Mouse (Mus musculus): ENCODE measurements at regions not wholly inside any gene's neighbourhood (a gene's known extent, or its start where the extent isn't known, plus 50 kb on each side); places are given as distances from the start of the nearest gene placed in this dataset.

DNA sequence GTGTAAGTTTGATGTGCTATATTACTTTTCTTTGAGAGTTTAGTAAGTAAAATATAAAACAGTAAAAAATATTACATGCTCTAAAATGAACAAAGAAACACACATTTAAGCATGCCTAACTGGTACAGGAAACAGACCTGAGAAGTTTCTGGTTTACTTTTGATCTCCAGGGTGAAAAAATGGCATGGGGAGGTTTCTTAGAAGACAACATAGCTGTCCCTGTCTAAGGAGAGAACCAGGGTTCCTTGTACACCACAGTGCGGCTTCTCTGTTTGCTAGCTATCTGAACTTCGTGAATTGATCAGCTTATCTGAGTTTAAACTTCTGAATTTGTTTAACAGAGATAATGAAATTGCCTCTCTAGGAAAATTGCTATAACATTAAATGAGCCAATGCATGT, 120.3 kb upstream of the 4933412E24Rik start:
- Histone ChIP-seq H3K4me3 (replicated peaks; ENCODE audit: insufficient read depth, low read depth, low read length) (no peak overlapping the region), H3K27ac (ENCODE audit: insufficient read depth, low read length) (no peak overlapping the region), H3K27me3 (ENCODE audit: control insufficient read depth, insufficient read depth, low read length) (no peaks in the 10 kb centered on the region), H3K4me1 (ENCODE audit: control insufficient read depth, insufficient read depth, low read length) (no peaks in the 10 kb centered on the region)
- no peak for TF ChIP-seq POLR2A (IDR thresholded peaks at IDR 0.05; ENCODE audit: borderline replicate concordance, insufficient read depth, low read length)
- no peak for TF ChIP-seq CTCF (IDR thresholded peaks at IDR 0.05; ENCODE audit: borderline replicate concordance, insufficient read depth, low read depth, low read length)
- 97% methylated on average over 2 of the region's 2 CpGs for WGBS
- no peak for DNase-seq

GRCm38 (mm10) chr15:60134515-60134914, 118.1 kb upstream of the 4933412E24Rik start:
- TF ChIP-seq POLR2A (IDR thresholded peaks at IDR 0.05; ENCODE audit: borderline replicate concordance, insufficient read depth, low read length) (no peak), CTCF (IDR thresholded peaks at IDR 0.05; ENCODE audit: borderline replicate concordance, insufficient read depth, low read depth, low read length) (no peak)
- no peak for DNase-seq
- Histone ChIP-seq H3K27ac (ENCODE audit: insufficient read depth, low read length) (no peak overlapping the region), H3K4me1 (ENCODE audit: control insufficient read depth, insufficient read depth, low read length) (no peaks in the 10 kb centered on the region), H3K4me3 (replicated peaks; ENCODE audit: insufficient read depth, low read depth, low read length) (no peak overlapping the region), H3K27me3 (ENCODE audit: control insufficient read depth, insufficient read depth, low read length) (no peaks in the 10 kb centered on the region)
- WGBS: 40% methylated on average over 1 of the region's 1 CpGs

GRCm38 (mm10) chr15:60132701-60133100, 116.3 kb upstream of the 4933412E24Rik start:
- TF ChIP-seq POLR2A (IDR thresholded peaks at IDR 0.05; ENCODE audit: borderline replicate concordance, insufficient read depth, low read length) (no peak), CTCF (IDR thresholded peaks at IDR 0.05; ENCODE audit: borderline replicate concordance, insufficient read depth, low read depth, low read length) (no peak)
- no peak for DNase-seq
- Histone ChIP-seq H3K4me3 (replicated peaks; ENCODE audit: insufficient read depth, low read depth, low read length) (no peak overlapping the region), H3K4me1 (ENCODE audit: control insufficient read depth, insufficient read depth, low read length) (no peaks in the 10 kb centered on the region), H3K27me3 (ENCODE audit: control insufficient read depth, insufficient read depth, low read length) (no peaks in the 10 kb centered on the region), H3K27ac (ENCODE audit: insufficient read depth, low read length) (no peak overlapping the region)
- 84% methylated on average over 3 of the region's 3 CpGs for WGBS

GRCm38 (mm10) chr15:60124461-60124860, 108.0 kb upstream of the 4933412E24Rik start:
- no peaks in the 10 kb centered on the region for H3K27me3 ChIP-seq (ENCODE audit: control insufficient read depth, insufficient read depth, low read length)
- no peak for DNase-seq
- no peak overlapping the region for H3K27ac ChIP-seq (ENCODE audit: insufficient read depth, low read length)
- H3K4me3 ChIP-seq (replicated peaks; ENCODE audit: insufficient read depth, low read depth, low read length): no peak overlapping the region
- TF ChIP-seq POLR2A (IDR thresholded peaks at IDR 0.05; ENCODE audit: borderline replicate concordance, insufficient read depth, low read length) (no peak), CTCF (IDR thresholded peaks at IDR 0.05; ENCODE audit: borderline replicate concordance, insufficient read depth, low read depth, low read length) (no peak)
- 83% methylated on average over 3 of the region's 3 CpGs for WGBS
- H3K4me1 ChIP-seq (ENCODE audit: control insufficient read depth, insufficient read depth, low read length): no peaks in the 10 kb centered on the region

DNA sequence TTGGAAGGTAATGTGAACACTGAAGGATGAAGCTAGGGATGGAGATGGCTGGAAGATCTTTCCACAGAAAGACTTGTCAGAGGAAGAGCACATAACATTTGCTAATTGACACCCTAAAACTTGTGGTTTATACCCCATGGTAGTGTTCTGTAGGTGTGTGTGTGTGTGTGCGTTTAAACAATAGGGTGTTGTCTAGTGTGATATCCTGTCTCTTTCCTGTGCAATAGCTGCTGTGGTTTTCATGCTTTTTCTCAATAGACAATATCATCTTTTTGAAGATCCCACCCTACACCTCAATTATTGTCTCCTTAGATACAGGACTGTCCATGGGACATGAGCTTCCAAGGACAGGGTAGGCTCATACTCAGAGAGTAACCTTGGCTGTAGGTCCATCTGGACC, 103.5 kb upstream of the 4933412E24Rik start:
- TF ChIP-seq POLR2A (IDR thresholded peaks at IDR 0.05; ENCODE audit: borderline replicate concordance, insufficient read depth, low read length) (no peak), CTCF (IDR thresholded peaks at IDR 0.05; ENCODE audit: borderline replicate concordance, insufficient read depth, low read depth, low read length) (no peak)
- Histone ChIP-seq H3K4me3 (replicated peaks; ENCODE audit: insufficient read depth, low read depth, low read length) (no peak overlapping the region), H3K4me1 (ENCODE audit: control insufficient read depth, insufficient read depth, low read length) (no peaks in the 10 kb centered on the region), H3K27ac (ENCODE audit: insufficient read depth, low read length) (no peak overlapping the region), H3K27me3 (ENCODE audit: control insufficient read depth, insufficient read depth, low read length) (no peaks in the 10 kb centered on the region)
- WGBS: 92% methylated on average over 1 of the region's 1 CpGs
- DNase-seq: no peak

GRCm38 (mm10) chr15:60111885-60112284, 95.5 kb upstream of the 4933412E24Rik start:
- WGBS: 92% methylated on average over 3 of the region's 3 CpGs
- Histone ChIP-seq H3K4me3 (replicated peaks; ENCODE audit: insufficient read depth, low read depth, low read length) (no peak overlapping the region), H3K27ac (ENCODE audit: insufficient read depth, low read length) (no peak overlapping the region), H3K4me1 (ENCODE audit: control insufficient read depth, insufficient read depth, low read length) (no peaks in the 10 kb centered on the region), H3K27me3 (ENCODE audit: control insufficient read depth, insufficient read depth, low read length) (no peaks in the 10 kb centered on the region)
- TF ChIP-seq CTCF (IDR thresholded peaks at IDR 0.05; ENCODE audit: borderline replicate concordance, insufficient read depth, low read depth, low read length): no peak
- no peak for TF ChIP-seq POLR2A (IDR thresholded peaks at IDR 0.05; ENCODE audit: borderline replicate concordance, insufficient read depth, low read length)
- no peak for DNase-seq

DNA sequence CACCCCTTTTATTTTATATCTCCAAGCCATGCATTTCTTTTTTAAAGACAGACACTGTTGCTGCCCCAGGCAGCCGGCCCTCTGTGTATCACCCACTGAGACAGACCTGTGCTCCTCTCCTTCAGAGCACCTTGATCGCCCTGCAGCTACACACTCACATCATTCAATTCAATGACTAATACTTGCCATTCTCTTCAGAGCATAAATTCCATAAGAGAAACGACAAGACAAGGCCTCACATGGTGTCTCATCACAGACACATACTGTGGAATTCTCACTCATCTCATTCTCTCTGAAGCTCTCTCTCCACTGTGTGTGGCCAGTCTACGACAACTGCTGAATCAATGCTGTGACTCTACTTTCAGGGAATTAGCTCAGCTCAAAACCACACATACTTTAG, 94.6 kb upstream of the 4933412E24Rik start:
- Histone ChIP-seq H3K4me1 (ENCODE audit: control insufficient read depth, insufficient read depth, low read length) (no peaks in the 10 kb centered on the region), H3K27ac (ENCODE audit: insufficient read depth, low read length) (no peak overlapping the region), H3K27me3 (ENCODE audit: control insufficient read depth, insufficient read depth, low read length) (no peaks in the 10 kb centered on the region), H3K4me3 (replicated peaks; ENCODE audit: insufficient read depth, low read depth, low read length) (no peak overlapping the region)
- no peak for TF ChIP-seq CTCF (IDR thresholded peaks at IDR 0.05; ENCODE audit: borderline replicate concordance, insufficient read depth, low read depth, low read length)
- DNase-seq: no peak
- WGBS: 85% methylated on average over 4 of the region's 4 CpGs

- no peak overlapping the region for H3K4me3 ChIP-seq (replicated peaks; ENCODE audit: insufficient read depth, low read depth, low read length)
- no peaks in the 10 kb centered on the region for H3K27me3 ChIP-seq (ENCODE audit: control insufficient read depth, insufficient read depth, low read length)
- no peak overlapping the region for H3K27ac ChIP-seq (ENCODE audit: insufficient read depth, low read length)
- TF ChIP-seq POLR2A (IDR thresholded peaks at IDR 0.05; ENCODE audit: borderline replicate concordance, insufficient read depth, low read length) (no peak), CTCF (IDR thresholded peaks at IDR 0.05; ENCODE audit: borderline replicate concordance, insufficient read depth, low read depth, low read length) (no peak)
- no peak for DNase-seq
- no peaks in the 10 kb centered on the region for H3K4me1 ChIP-seq (ENCODE audit: control insufficient read depth, insufficient read depth, low read length)
- WGBS: 88% methylated on average over 2 of the region's 2 CpGs
These were observed 87.7 kb upstream of the 4933412E24Rik start for GRCm38 (mm10) chr15:60104126-60104525.

Data from cerebellum, adult 2 months (tissue).